Mouse (Mus musculus): Measurements from ENCODE around the gene Nup214.

- TF ChIP-seq POLR2A (IDR thresholded peaks at IDR 0.05; ENCODE audit: insufficient read depth, low read depth, low read length) (no peak), CTCF (IDR thresholded peaks at IDR 0.05) (no peak), EP300 (IDR thresholded peaks at IDR 0.05; ENCODE audit: insufficient read depth, low read depth, low read length) (no peak)
These were observed 103.5 kb downstream of the Nup214 start for GRCm38 (mm10) chr2:32077744-32078143.

All from heart, adult 2 months (tissue).